In the genomic region with DNA sequence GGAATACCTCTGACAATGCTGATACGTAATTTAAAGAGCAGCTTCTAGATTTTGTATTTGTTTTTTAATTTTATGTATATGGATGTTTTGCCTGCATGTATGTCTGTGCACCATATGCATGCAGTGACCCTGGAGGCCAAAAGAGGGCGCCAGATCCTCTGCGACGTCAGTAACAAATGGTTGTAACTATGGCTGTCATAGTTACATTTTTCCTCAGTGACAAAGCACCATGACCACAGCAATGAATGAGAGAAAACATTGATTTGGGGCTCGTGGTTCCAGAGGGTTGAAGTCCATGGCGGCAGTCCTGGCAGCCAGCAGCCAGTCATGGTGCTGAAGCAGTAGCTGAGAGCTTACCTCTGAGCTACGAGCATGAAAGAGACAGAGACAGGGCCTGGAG, we compare ENCODE assay signal across 9 mouse cellular contexts. TPM values are rescaled to one million over a fixed set of nuclear protein-coding genes. Genes with fewer than 3 reads are reported as not detected.
DNase-seq lines count a peak whose midpoint lies in the region; ATAC-seq and TF ChIP-seq lines count a peak whose summit lies in the region.
"Had no signal": no experiment of that assay in that cellular context is flagged by ENCODE, and none has a peak within 500 bp of the region (broad histone marks: within the 10 kb centered on the region; RNA-seq: fewer than 3 reads in every experiment).

No protein-coding gene starts in this region.

- no peaks in the 10 kb centered on the region for H3K9me3 ChIP-seq in heart, postnatal 0 days (replicated peaks; ENCODE audit: control insufficient read depth, low read length)

- no peak for ATAC-seq in heart, postnatal 0 days (ENCODE audit: insufficient read depth, low read depth)
- peak; percentile 44; the same call in 1 of the 2 replicates for ATAC-seq in erythroid progenitor cell, adult 5-6 weeks (replicated peaks; ENCODE audit: low FRiP score, poor library complexity, severe bottlenecking)
- no peak for ATAC-seq in monocyte, adult 5-6 weeks (replicated peaks; ENCODE audit: insufficient number of reproducible peaks, low FRiP score, low TSS enrichment, poor library complexity, severe bottlenecking)

- peak; percentile 60 for TF ChIP-seq CTCF in heart, postnatal 0 days (IDR thresholded peaks at IDR 0.05; ENCODE audit: low read depth)
- peak; percentile 73; the same call in 1 of the 2 replicates for TF ChIP-seq CTCF in testis, adult 2 months (IDR thresholded peaks at IDR 0.05; ENCODE audit: control insufficient read depth, insufficient read depth, insufficient replicate concordance, low read depth, low read length)

- H3K4me2 ChIP-seq in heart, postnatal 0 days (ENCODE audit: low read depth, low read length), result no peak overlapping the region

- no peak overlapping the region for H3K9ac ChIP-seq in heart, postnatal 0 days (replicated peaks; ENCODE audit: low read depth, low read length)

- H3K27ac ChIP-seq in heart, postnatal 0 days (ENCODE audit: low read depth), result no peak overlapping the region
- no peak overlapping the region for H3K27ac ChIP-seq in testis, adult 2 months (ENCODE audit: control insufficient read depth, insufficient read depth, low read depth, low read length)

- no peak for TF ChIP-seq EP300 in heart, postnatal 0 days (IDR thresholded peaks at IDR 0.05; ENCODE audit: low read depth)

- no peaks in the 10 kb centered on the region for H3K36me3 ChIP-seq in heart, postnatal 0 days (replicated peaks; ENCODE audit: control insufficient read depth, insufficient read depth, low read length)
- H3K36me3 ChIP-seq in testis, adult 2 months (ENCODE audit: control insufficient read depth, insufficient read depth, low read length), result peaks cover 4% of the 10 kb centered on the region

- intact Hi-C loops in heart, postnatal 36 days (cut with DNase I), result loop anchor here (1.0 to 10.0 kb wide), 3 partner anchors 13 to 300 kb away; partner anchors contain the start of gene G3bp2

- TF ChIP-seq POLR2A in testis, adult 2 months (IDR thresholded peaks at IDR 0.05; ENCODE audit: control insufficient read depth, low read depth, low read length), result no peak

- H3K4me3 ChIP-seq in heart, postnatal 0 days (ENCODE audit: low read depth, low read length), result no peak overlapping the region
- H3K4me3 ChIP-seq in testis, adult 2 months (ENCODE audit: control insufficient read depth, low read depth, low read length), result no peak overlapping the region

- no peaks in the 10 kb centered on the region for H3K27me3 ChIP-seq in heart, postnatal 0 days (ENCODE audit: control insufficient read depth, insufficient read depth, low read length)
- H3K27me3 ChIP-seq in testis, adult 2 months (ENCODE audit: control insufficient read depth, insufficient read depth, low read length), result no peaks in the 10 kb centered on the region

- no peak for DNase-seq in heart, postnatal 0 days (ENCODE audit: low spot score)
- no peak for DNase-seq in heart, postnatal 36 days
- DNase-seq in testis, postnatal 14 days (ENCODE audit: low spot score), result no peak
- peak; percentile 33 to 40 for DNase-seq in thymus, postnatal 36 days
- DNase-seq in kidney, adult 11 months, result no peak

- 58% methylated on average over 7 of the region's 7 CpGs for WGBS in heart, postnatal 0 days

- H3K4me1 ChIP-seq in heart, postnatal 0 days (ENCODE audit: control insufficient read depth, insufficient read depth), result peaks cover 34% of the 10 kb centered on the region
- H3K4me1 ChIP-seq in testis, adult 2 months (ENCODE audit: control insufficient read depth, insufficient read depth, low read length), result peaks cover 2% of the 10 kb centered on the region; the same call in 1 of the 2 replicates

RNA-seq across cellular contexts. Expression of gene Cxcl10, which starts 36.2 kb away (rescaled TPM):
- 0.81 and 9.7 TPM in 2 replicates for total RNA-seq in heart, postnatal 0 days (2014; rRNA removed; ENCODE audit: low replicate concordance)
- polyA plus RNA-seq in heart, postnatal 0 days (2015; fragmentation: Nextera tagmentation; extraction: Ambion mirVana), result 0.56 and 0.60 TPM in 2 replicates
- total RNA-seq in heart, postnatal 36 days (2021), result under 1 TPM in 1 of 2 experiments, not detected in 1; 0.28 TPM
- polyA plus RNA-seq in testis, adult 2 months (2012; rRNA removed), result 0.76 TPM in 1 of 2 replicates, not detected in the other
- total RNA-seq in erythroid progenitor cell, adult 5-6 weeks (2015; ENCODE audit: low replicate concordance), result 6.1 and 18.4 TPM in 2 replicates
- 1.7 and 2.8 TPM in 2 replicates for total RNA-seq in erythroid progenitor cell, adult 5-6 weeks (2017; ENCODE audit: low replicate concordance)
- total RNA-seq in monocyte, adult 5-6 weeks (2017), result 0.95 to 3.6 TPM (median 3.5 TPM) in 3 replicates

RNA-seq across cellular contexts. Expression of gene Nup54, which starts 50.2 kb away (rescaled TPM):
- total RNA-seq in heart, postnatal 0 days (2014; rRNA removed; ENCODE audit: low replicate concordance), result 14.2 and 35.0 TPM in 2 replicates
- 21.1 and 22.0 TPM in 2 replicates for polyA plus RNA-seq in heart, postnatal 0 days (2015; fragmentation: Nextera tagmentation; extraction: Ambion mirVana)
- total RNA-seq in heart, postnatal 36 days (2021), result 10 to 100 TPM; 15.9 to 17.1 TPM
- 11.8 and 15.2 TPM in 2 replicates for polyA plus RNA-seq in testis, adult 2 months (2012; rRNA removed)
- total RNA-seq in erythroid progenitor cell, adult 5-6 weeks (2015; ENCODE audit: low replicate concordance), result 22.3 and 32.3 TPM in 2 replicates
- 16.3 and 19.8 TPM in 2 replicates for total RNA-seq in erythroid progenitor cell, adult 5-6 weeks (2017; ENCODE audit: low replicate concordance)
- total RNA-seq in monocyte, adult 5-6 weeks (2017), result 44.1 to 71.5 TPM (median 50.8 TPM) in 3 replicates

RNA-seq across cellular contexts. Expression of gene Art3, which starts 53.2 kb away (rescaled TPM):
- 186 and 226 TPM in 2 replicates for total RNA-seq in heart, postnatal 0 days (2014; rRNA removed; ENCODE audit: low replicate concordance)
- polyA plus RNA-seq in heart, postnatal 0 days (2015; fragmentation: Nextera tagmentation; extraction: Ambion mirVana), result 294 and 306 TPM in 2 replicates
- 100 to 1,000 TPM; 751 to 829 TPM for total RNA-seq in heart, postnatal 36 days (2021)
- polyA plus RNA-seq in testis, adult 2 months (2012; rRNA removed), result 221 and 263 TPM in 2 replicates
- total RNA-seq in erythroid progenitor cell, adult 5-6 weeks (2015; ENCODE audit: low replicate concordance), result not detected in 2 replicates
- total RNA-seq in erythroid progenitor cell, adult 5-6 weeks (2017; ENCODE audit: low replicate concordance), result not detected in 2 replicates
- 1.3 to 2.9 TPM (median 1.5 TPM) in 3 replicates for total RNA-seq in monocyte, adult 5-6 weeks (2017)

RNA-seq across cellular contexts. Expression of gene Cxcl9, which starts 57.0 kb away (rescaled TPM):
- total RNA-seq in heart, postnatal 0 days (2014; rRNA removed; ENCODE audit: low replicate concordance), result not detected in 2 replicates
- 0.07 and 0.12 TPM in 2 replicates for polyA plus RNA-seq in heart, postnatal 0 days (2015; fragmentation: Nextera tagmentation; extraction: Ambion mirVana)
- total RNA-seq in heart, postnatal 36 days (2021), result 1 to 10 TPM; 1.4 to 2.7 TPM
- polyA plus RNA-seq in testis, adult 2 months (2012; rRNA removed), result 0.14 and 0.25 TPM in 2 replicates
- 0.84 and 2.5 TPM in 2 replicates for total RNA-seq in erythroid progenitor cell, adult 5-6 weeks (2015; ENCODE audit: low replicate concordance)
- total RNA-seq in erythroid progenitor cell, adult 5-6 weeks (2017; ENCODE audit: low replicate concordance), result 1.4 and 23.5 TPM in 2 replicates
- total RNA-seq in monocyte, adult 5-6 weeks (2017), result 0.19 TPM in 1 of 3 replicates, not detected in the others
- polyA plus RNA-seq: kidney, embryonic 16.5 days had no signal

Comparison
In these comparisons a context has a peak if more than half of its experiments do, and no peak if none do; other contexts are left out.
1. DNase-seq: peak in thymus, postnatal 36 days (2 of 2); none in heart, postnatal 0 days (single experiment), heart, postnatal 36 days (0 of 2), testis, postnatal 14 days (single experiment) and kidney, adult 11 months (single experiment).
2. RNA of gene Art3, which starts 53.2 kb away (total RNA-seq): 751 to 829 TPM in heart, postnatal 36 days and 186 to 226 TPM in heart, postnatal 0 days; 1.3 to 2.9 TPM in monocyte, adult 5-6 weeks and not detected in erythroid progenitor cell, adult 5-6 weeks; every median in the first group is over 10 times any median in the second.